Comparison of ENCODE assay signal across 8 mouse cellular contexts in genomic region chr9:15279649-15280490, GRCm38 (mm10). TPM values are rescaled to one million over a fixed set of nuclear protein-coding genes. Genes with fewer than 3 reads are reported as not detected.
DNase-seq lines count a peak whose midpoint lies in the region; ATAC-seq and TF ChIP-seq lines count a peak whose summit lies in the region.

Med17 (minus strand) TSS chr9:15279931.

- H3K9ac ChIP-seq in hindbrain, embryonic 13.5 days, result peak within 1 kb of the TSS; percentile 97

- no peaks in the 10 kb centered on the region for H3K27me3 ChIP-seq in Patski
- H3K27me3 ChIP-seq in hindbrain, embryonic 13.5 days, result no peaks in the 10 kb centered on the region

- DNase-seq in Patski (ENCODE audit: low read depth, low spot score), result peak; percentile 78
- DNase-seq in cerebellum, postnatal 14 days, result peak; percentile 95 to 96
- DNase-seq in frontal cortex, postnatal 14 days (ENCODE audit: low spot score in 2 of 2), result peak; percentile 89 to 90
- peak; percentile 85 to 89 for DNase-seq in layer of hippocampus, postnatal 25 days (ENCODE audit: extremely low spot score in 1 of 2, low spot score in 1 of 2)
- peak; percentile 94 for DNase-seq in lung, postnatal 25 days (ENCODE audit: low spot score)
- peak; percentile 98 for DNase-seq in retina, embryonic 14.5 days (ENCODE audit: low spot score)
- peak; percentile 91 for DNase-seq in thymus, postnatal 4 days

- peak within 1 kb of the TSS; percentile 82 for H3K4me2 ChIP-seq in hindbrain, embryonic 13.5 days

- H3K4me1 ChIP-seq in hindbrain, embryonic 13.5 days (replicated peaks), result peaks cover 27% of the 10 kb centered on the region

- in situ Hi-C loops in Patski (cut with MboI; ENCODE audit: low pct_unique_long_range_greater_than_20kb), result no loop called here

- POLR2A ChIA-PET in Patski (lab: Charles Lee), result interaction anchor here (0.9 to 1.6 kb wide), 4 partner anchors 9 to 77 kb away, joined by 3 to 5 read pairs (median 4); partner anchors contain the start of gene Cep295

- CTCF ChIA-PET in Patski (lab: Charles Lee), result interaction anchor here (0.9 to 3.2 kb wide), 4 partner anchors 10 to 38 kb away, joined by 3 to 8 read pairs (median 3); no protein-coding TSS in a partner anchor

- H3K4me3 ChIP-seq in hindbrain, embryonic 13.5 days, result peak within 1 kb of the TSS; percentile 95

- no peak for TF ChIP-seq CTCF in Patski (IDR thresholded peaks at IDR 0.05)

- peak; percentile 96 for ATAC-seq in Patski
- peak; percentile 99 for ATAC-seq in hindbrain, embryonic 13.5 days (ENCODE audit: low FRiP score)

- H3K27ac ChIP-seq in hindbrain, embryonic 13.5 days, result peak within 1 kb of the TSS; percentile 93

- no peaks in the 10 kb centered on the region for H3K9me3 ChIP-seq in hindbrain, embryonic 13.5 days

- WGBS in hindbrain, embryonic 13.5 days, result 1% methylated on average over 57 of the region's 57 CpGs

- peaks cover 26% of the 10 kb centered on the region for H3K36me3 ChIP-seq in hindbrain, embryonic 13.5 days

RNA-seq across cellular contexts. Expression of gene Med17, which starts in this region (rescaled TPM):
- polyA plus RNA-seq in Patski (2021), result 46.1 TPM
- polyA plus RNA-seq in hindbrain, embryonic 13.5 days (2015; fragmentation: Nextera tagmentation; extraction: Ambion mirVana), result 34.1 and 34.9 TPM in 2 replicates
- 10 to 100 TPM; 34.3 to 34.4 TPM for total RNA-seq in layer of hippocampus, postnatal 25 days (2021)

Comparison
In these comparisons a context has a peak if more than half of its experiments do, and no peak if none do; other contexts are left out.
1. Peak in every context shown above with its lines: DNase-seq, ATAC-seq, H3K4me3 ChIP-seq and H3K27ac ChIP-seq.